Mouse (Mus musculus): ENCODE measurements around the gene Smim20. TPM values are rescaled to one million over a fixed set of nuclear protein-coding genes. Genes with fewer than 3 reads are reported as not detected.

The Smim20 gene
- polyA plus RNA-seq, 1 experiment = 45.2 TPM

GRCm38 (mm10) chr5:53242865-53243499 lies 23.9 kb upstream of the Smim20 start:
- TF ChIP-seq USF1 (IDR thresholded peaks at IDR 0.05; ENCODE audit: low read depth) (no peak), MYOD1 (IDR thresholded peaks at IDR 0.05; ENCODE audit: control insufficient read depth, insufficient read length, low read depth) (no peak), CTCF (IDR thresholded peaks at IDR 0.05; ENCODE audit: control insufficient read depth, insufficient read depth, insufficient read length) (no peak), CEBPB (IDR thresholded peaks at IDR 0.05; ENCODE audit: low read depth) (no peak), FOSL1 (IDR thresholded peaks at IDR 0.05; ENCODE audit: insufficient read depth, low read length, poor library complexity, severe bottlenecking) (no peak)
- Histone ChIP-seq H3K79me2 (ENCODE audit: control insufficient read depth, insufficient read depth) (no peaks in the 10 kb centered on the region), H3K79me3 (ENCODE audit: low read depth) (no peaks in the 10 kb centered on the region), H3K27me3 (ENCODE audit: control insufficient read depth, insufficient read depth, insufficient read length) (peaks cover 6% of the 10 kb centered on the region), H3K4me3 (ENCODE audit: insufficient read depth, poor library complexity, severe bottlenecking) (no peak overlapping the region), H3K36me3 (ENCODE audit: control insufficient read depth, insufficient read depth) (no peaks in the 10 kb centered on the region), H3ac (ENCODE audit: control insufficient read depth, insufficient read length, low read depth) (no peak overlapping the region)

GRCm38 (mm10) chr5:53243933-53244332 lies 22.9 kb upstream of the Smim20 start:
- Histone ChIP-seq H3K36me3 (ENCODE audit: control insufficient read depth, insufficient read depth) (no peaks in the 10 kb centered on the region), H3K27me3 (ENCODE audit: control insufficient read depth, insufficient read depth, insufficient read length) (peaks cover 10% of the 10 kb centered on the region), H3ac (ENCODE audit: control insufficient read depth, insufficient read length, low read depth) (no peak overlapping the region), H3K79me3 (ENCODE audit: low read depth) (no peaks in the 10 kb centered on the region), H3K79me2 (ENCODE audit: control insufficient read depth, insufficient read depth) (no peaks in the 10 kb centered on the region), H3K4me3 (ENCODE audit: insufficient read depth, poor library complexity, severe bottlenecking) (no peak overlapping the region)
- TF ChIP-seq FOSL1 (IDR thresholded peaks at IDR 0.05; ENCODE audit: insufficient read depth, low read length, poor library complexity, severe bottlenecking) (no peak), CEBPB (IDR thresholded peaks at IDR 0.05; ENCODE audit: low read depth) (no peak), CTCF (IDR thresholded peaks at IDR 0.05; ENCODE audit: control insufficient read depth, insufficient read depth, insufficient read length) (no peak), USF1 (IDR thresholded peaks at IDR 0.05; ENCODE audit: low read depth) (no peak), MAX (IDR thresholded peaks at IDR 0.05) (no peak), MYOD1 (IDR thresholded peaks at IDR 0.05; ENCODE audit: control insufficient read depth, insufficient read length, low read depth) (no peak), MYOG (IDR thresholded peaks at IDR 0.05; ENCODE audit: control insufficient read depth, extremely low read depth, insufficient read length) (no peak)

- H3K79me3 ChIP-seq (ENCODE audit: low read depth) = no peaks in the 10 kb centered on the region
- no peaks in the 10 kb centered on the region for H3K79me2 ChIP-seq (ENCODE audit: control insufficient read depth, insufficient read depth)
- no peaks in the 10 kb centered on the region for H3K36me3 ChIP-seq (ENCODE audit: control insufficient read depth, insufficient read depth)
- no peak overlapping the region for H3ac ChIP-seq (ENCODE audit: control insufficient read depth, insufficient read length, low read depth)
- no peak for TF ChIP-seq MYOG (IDR thresholded peaks at IDR 0.05; ENCODE audit: control insufficient read depth, extremely low read depth, insufficient read length)
- no peak for TF ChIP-seq MYOD1 (IDR thresholded peaks at IDR 0.05; ENCODE audit: control insufficient read depth, insufficient read length, low read depth)
- TF ChIP-seq USF1 (IDR thresholded peaks at IDR 0.05; ENCODE audit: low read depth) = no peak
- no peak for TF ChIP-seq MAX (IDR thresholded peaks at IDR 0.05)
- TF ChIP-seq CTCF (IDR thresholded peaks at IDR 0.05; ENCODE audit: control insufficient read depth, insufficient read depth, insufficient read length) = no peak
- TF ChIP-seq CEBPB (IDR thresholded peaks at IDR 0.05; ENCODE audit: low read depth) = no peak
- no peak for TF ChIP-seq FOSL1 (IDR thresholded peaks at IDR 0.05; ENCODE audit: insufficient read depth, low read length, poor library complexity, severe bottlenecking)
- H3K4me3 ChIP-seq (ENCODE audit: insufficient read depth, poor library complexity, severe bottlenecking) = no peak overlapping the region
- H3K27me3 ChIP-seq (ENCODE audit: control insufficient read depth, insufficient read depth, insufficient read length) = peaks cover 43% of the 10 kb centered on the region
Measured at GRCm38 (mm10) chr5:53248499-53248898, 18.4 kb upstream of the Smim20 start.

- Histone ChIP-seq H3K79me3 (ENCODE audit: low read depth) (no peaks in the 10 kb centered on the region), H3ac (ENCODE audit: control insufficient read depth, insufficient read length, low read depth) (no peak overlapping the region), H3K27me3 (ENCODE audit: control insufficient read depth, insufficient read depth, insufficient read length) (peaks cover 52% of the 10 kb centered on the region), H3K36me3 (ENCODE audit: control insufficient read depth, insufficient read depth) (no peaks in the 10 kb centered on the region), H3K4me3 (ENCODE audit: insufficient read depth, poor library complexity, severe bottlenecking) (no peak overlapping the region), H3K79me2 (ENCODE audit: control insufficient read depth, insufficient read depth) (no peaks in the 10 kb centered on the region)
- TF ChIP-seq MYOG (IDR thresholded peaks at IDR 0.05; ENCODE audit: control insufficient read depth, extremely low read depth, insufficient read length) = no peak
- no peak for TF ChIP-seq USF1 (IDR thresholded peaks at IDR 0.05; ENCODE audit: low read depth)
- TF ChIP-seq MYOD1 (IDR thresholded peaks at IDR 0.05; ENCODE audit: control insufficient read depth, insufficient read length, low read depth) = no peak
- no peak for TF ChIP-seq MAX (IDR thresholded peaks at IDR 0.05)
- no peak for TF ChIP-seq CTCF (IDR thresholded peaks at IDR 0.05; ENCODE audit: control insufficient read depth, insufficient read depth, insufficient read length)
- TF ChIP-seq FOSL1 (IDR thresholded peaks at IDR 0.05; ENCODE audit: insufficient read depth, low read length, poor library complexity, severe bottlenecking) = no peak
- no peak for TF ChIP-seq CEBPB (IDR thresholded peaks at IDR 0.05; ENCODE audit: low read depth)
Measured at GRCm38 (mm10) chr5:53249431-53250061, 17.3 kb upstream of the Smim20 start.

- TF ChIP-seq MYOG (IDR thresholded peaks at IDR 0.05; ENCODE audit: control insufficient read depth, extremely low read depth, insufficient read length) (no peak), CEBPB (IDR thresholded peaks at IDR 0.05; ENCODE audit: low read depth) (no peak)
- H3K36me3 ChIP-seq (ENCODE audit: control insufficient read depth, insufficient read depth) = no peaks in the 10 kb centered on the region
- H3K4me3 ChIP-seq (ENCODE audit: insufficient read depth, poor library complexity, severe bottlenecking) = no peak overlapping the region
- peaks cover 49% of the 10 kb centered on the region for H3K27me3 ChIP-seq (ENCODE audit: control insufficient read depth, insufficient read depth, insufficient read length)
- H3ac ChIP-seq (ENCODE audit: control insufficient read depth, insufficient read length, low read depth) = no peak overlapping the region
- H3K79me2 ChIP-seq (ENCODE audit: control insufficient read depth, insufficient read depth) = no peaks in the 10 kb centered on the region
- H3K79me3 ChIP-seq (ENCODE audit: low read depth) = no peaks in the 10 kb centered on the region
Measured at GRCm38 (mm10) chr5:53254154-53254553, 12.7 kb upstream of the Smim20 start.

GRCm38 (mm10) chr5:53254821-53255220 lies 12.1 kb upstream of the Smim20 start:
- H3K36me3 ChIP-seq (ENCODE audit: control insufficient read depth, insufficient read depth) = no peaks in the 10 kb centered on the region
- H3K4me3 ChIP-seq (ENCODE audit: insufficient read depth, poor library complexity, severe bottlenecking) = no peak overlapping the region
- no peaks in the 10 kb centered on the region for H3K79me3 ChIP-seq (ENCODE audit: low read depth)
- no peak for TF ChIP-seq MYOD1 (IDR thresholded peaks at IDR 0.05; ENCODE audit: control insufficient read depth, insufficient read length, low read depth)
- no peak for TF ChIP-seq MAX (IDR thresholded peaks at IDR 0.05)
- no peak for TF ChIP-seq MYOG (IDR thresholded peaks at IDR 0.05; ENCODE audit: control insufficient read depth, extremely low read depth, insufficient read length)
- TF ChIP-seq USF1 (IDR thresholded peaks at IDR 0.05; ENCODE audit: low read depth) = no peak
- TF ChIP-seq CTCF (IDR thresholded peaks at IDR 0.05; ENCODE audit: control insufficient read depth, insufficient read depth, insufficient read length) = no peak
- TF ChIP-seq CEBPB (IDR thresholded peaks at IDR 0.05; ENCODE audit: low read depth) = no peak
- no peak for TF ChIP-seq FOSL1 (IDR thresholded peaks at IDR 0.05; ENCODE audit: insufficient read depth, low read length, poor library complexity, severe bottlenecking)
- no peaks in the 10 kb centered on the region for H3K79me2 ChIP-seq (ENCODE audit: control insufficient read depth, insufficient read depth)
- peaks cover 43% of the 10 kb centered on the region for H3K27me3 ChIP-seq (ENCODE audit: control insufficient read depth, insufficient read depth, insufficient read length)
- no peak overlapping the region for H3ac ChIP-seq (ENCODE audit: control insufficient read depth, insufficient read length, low read depth)
